Mouse (Mus musculus): ENCODE results near the gene Gm11060. TPM values are rescaled to one million over a fixed set of nuclear protein-coding genes. Genes with fewer than 3 reads are reported as not detected.

Gene Gm11060
- polyA plus RNA-seq, 1 experiment from 2014 or later, result not detected

GRCm38 (mm10) chr2:105123881-105124280, 32.1 kb downstream of the Gm11060 start:
- ATAC-seq (ENCODE audit: low FRiP score, low TSS enrichment), result no peak
- Histone ChIP-seq H3K27me3 (ENCODE audit: control insufficient read depth, insufficient read depth, low read length) (peaks cover 19% of the 10 kb centered on the region; the same call in 1 of the 2 replicates), H3K36me3 (ENCODE audit: control insufficient read depth, insufficient read depth, low read length) (no peaks in the 10 kb centered on the region), H3K9ac (ENCODE audit: low read depth, low read length) (peak overlapping the region; percentile 97; the same call in 1 of the 2 replicates), H3K4me3 (ENCODE audit: low read length) (peak overlapping the region; percentile 80), H3K9me3 (ENCODE audit: control insufficient read depth, low read length) (no peaks in the 10 kb centered on the region), H3K27ac (ENCODE audit: low read depth, low read length) (peak overlapping the region; percentile 57; the same call in 1 of the 2 replicates), H3K4me1 (ENCODE audit: control insufficient read depth, insufficient read depth, low read length) (peaks cover 11% of the 10 kb centered on the region), H3K4me2 (replicated peaks; ENCODE audit: low read depth, low read length) (peak overlapping the region; percentile 59)
- WGBS, result 5% methylated on average over 9 of the region's 9 CpGs

GRCm38 (mm10) chr2:105124391-105124790, 32.6 kb downstream of the Gm11060 start:
- H3K27me3 ChIP-seq (ENCODE audit: control insufficient read depth, insufficient read depth, low read length), result peaks cover 21% of the 10 kb centered on the region; the same call in 1 of the 2 replicates
- H3K9me3 ChIP-seq (ENCODE audit: control insufficient read depth, low read length), result no peaks in the 10 kb centered on the region
- peak overlapping the region; percentile 97 for H3K9ac ChIP-seq (ENCODE audit: low read depth, low read length)
- ATAC-seq (ENCODE audit: low FRiP score, low TSS enrichment), result no peak
- WGBS, result 2% methylated on average over 7 of the region's 7 CpGs
- peaks cover 8% of the 10 kb centered on the region for H3K4me1 ChIP-seq (ENCODE audit: control insufficient read depth, insufficient read depth, low read length)
- peak overlapping the region; percentile 57; the same call in 1 of the 2 replicates for H3K27ac ChIP-seq (ENCODE audit: low read depth, low read length)
- no peaks in the 10 kb centered on the region for H3K36me3 ChIP-seq (ENCODE audit: control insufficient read depth, insufficient read depth, low read length)
- H3K4me3 ChIP-seq (ENCODE audit: low read length), result peak overlapping the region; percentile 80
- H3K4me2 ChIP-seq (replicated peaks; ENCODE audit: low read depth, low read length), result peak overlapping the region; percentile 59

GRCm38 (mm10) chr2:105125205-105125604, 33.4 kb downstream of the Gm11060 start:
- Histone ChIP-seq H3K4me1 (ENCODE audit: control insufficient read depth, insufficient read depth, low read length) (peaks cover 8% of the 10 kb centered on the region), H3K27ac (ENCODE audit: low read depth, low read length) (peak overlapping the region; percentile 95), H3K9ac (ENCODE audit: low read depth, low read length) (peak overlapping the region; percentile 97), H3K4me2 (replicated peaks; ENCODE audit: low read depth, low read length) (peak overlapping the region; percentile 59), H3K27me3 (ENCODE audit: control insufficient read depth, insufficient read depth, low read length) (peaks cover 21% of the 10 kb centered on the region; the same call in 1 of the 2 replicates), H3K4me3 (ENCODE audit: low read length) (peak overlapping the region; percentile 80), H3K9me3 (ENCODE audit: control insufficient read depth, low read length) (no peaks in the 10 kb centered on the region), H3K36me3 (ENCODE audit: control insufficient read depth, insufficient read depth, low read length) (no peaks in the 10 kb centered on the region)
- no peak for ATAC-seq (ENCODE audit: low FRiP score, low TSS enrichment)
- 1% methylated on average over 8 of the region's 8 CpGs for WGBS

GRCm38 (mm10) chr2:105125641-105126040, 33.8 kb downstream of the Gm11060 start:
- Histone ChIP-seq H3K4me3 (ENCODE audit: low read length) (peak overlapping the region; percentile 80), H3K36me3 (ENCODE audit: control insufficient read depth, insufficient read depth, low read length) (no peaks in the 10 kb centered on the region), H3K9me3 (ENCODE audit: control insufficient read depth, low read length) (no peaks in the 10 kb centered on the region), H3K4me2 (replicated peaks; ENCODE audit: low read depth, low read length) (peak overlapping the region; percentile 59), H3K9ac (ENCODE audit: low read depth, low read length) (peak overlapping the region; percentile 97), H3K27me3 (ENCODE audit: control insufficient read depth, insufficient read depth, low read length) (peaks cover 21% of the 10 kb centered on the region; the same call in 1 of the 2 replicates), H3K4me1 (ENCODE audit: control insufficient read depth, insufficient read depth, low read length) (peaks cover 11% of the 10 kb centered on the region; the same call in 1 of the 2 replicates), H3K27ac (ENCODE audit: low read depth, low read length) (peak overlapping the region; percentile 95)
- 2% methylated on average over 15 of the region's 15 CpGs for WGBS
- ATAC-seq (ENCODE audit: low FRiP score, low TSS enrichment), result no peak

- Histone ChIP-seq H3K4me1 (ENCODE audit: control insufficient read depth, insufficient read depth, low read length) (peaks cover 15% of the 10 kb centered on the region; the same call in 1 of the 2 replicates), H3K36me3 (ENCODE audit: control insufficient read depth, insufficient read depth, low read length) (no peaks in the 10 kb centered on the region), H3K9me3 (ENCODE audit: control insufficient read depth, low read length) (no peaks in the 10 kb centered on the region), H3K4me2 (replicated peaks; ENCODE audit: low read depth, low read length) (peak within 1 kb of the TSS; percentile 59), H3K4me3 (ENCODE audit: low read length) (peak within 1 kb of the TSS; percentile 80), H3K27ac (ENCODE audit: low read depth, low read length) (peak within 1 kb of the TSS; percentile 95), H3K27me3 (ENCODE audit: control insufficient read depth, insufficient read depth, low read length) (peaks cover 21% of the 10 kb centered on the region; the same call in 1 of the 2 replicates), H3K9ac (ENCODE audit: low read depth, low read length) (peak within 1 kb of the TSS; percentile 97)
- WGBS, result under 1% methylated on average over 25 of the region's 25 CpGs
- ATAC-seq (ENCODE audit: low FRiP score, low TSS enrichment), result peak; percentile 91
Observed at GRCm38 (mm10) chr2:105126279-105126678, 34.5 kb downstream of the Gm11060 start, which contains the start of gene Wt1. Gene Wt1 (plus strand): TSS chr2:105126529.

- Histone ChIP-seq H3K9ac (ENCODE audit: low read depth, low read length) (peak overlapping the region; percentile 97), H3K4me3 (ENCODE audit: low read length) (peak overlapping the region; percentile 80), H3K4me2 (replicated peaks; ENCODE audit: low read depth, low read length) (peak overlapping the region; percentile 59), H3K9me3 (ENCODE audit: control insufficient read depth, low read length) (no peaks in the 10 kb centered on the region), H3K27ac (ENCODE audit: low read depth, low read length) (peak overlapping the region; percentile 95), H3K27me3 (ENCODE audit: control insufficient read depth, insufficient read depth, low read length) (peaks cover 21% of the 10 kb centered on the region; the same call in 1 of the 2 replicates), H3K36me3 (ENCODE audit: control insufficient read depth, insufficient read depth, low read length) (no peaks in the 10 kb centered on the region), H3K4me1 (ENCODE audit: control insufficient read depth, insufficient read depth, low read length) (peaks cover 19% of the 10 kb centered on the region; the same call in 1 of the 2 replicates)
- 0% methylated on average over 73 of the region's 92 CpGs for WGBS
- no peak for ATAC-seq (ENCODE audit: low FRiP score, low TSS enrichment)
Observed at GRCm38 (mm10) chr2:105126691-105127530, 35.1 kb downstream of the Gm11060 start.

GRCm38 (mm10) chr2:105127531-105128480, 36.0 kb downstream of the Gm11060 start:
- Histone ChIP-seq H3K4me1 (ENCODE audit: control insufficient read depth, insufficient read depth, low read length) (peaks cover 22% of the 10 kb centered on the region; the same call in 1 of the 2 replicates), H3K4me3 (ENCODE audit: low read length) (peak overlapping the region; percentile 80), H3K9ac (ENCODE audit: low read depth, low read length) (peak overlapping the region; percentile 97), H3K4me2 (replicated peaks; ENCODE audit: low read depth, low read length) (peak overlapping the region; percentile 59), H3K27me3 (ENCODE audit: control insufficient read depth, insufficient read depth, low read length) (peaks cover 21% of the 10 kb centered on the region; the same call in 1 of the 2 replicates), H3K9me3 (ENCODE audit: control insufficient read depth, low read length) (no peaks in the 10 kb centered on the region), H3K36me3 (ENCODE audit: control insufficient read depth, insufficient read depth, low read length) (no peaks in the 10 kb centered on the region), H3K27ac (ENCODE audit: low read depth, low read length) (peak overlapping the region; percentile 95)
- no peak for ATAC-seq (ENCODE audit: low FRiP score, low TSS enrichment)
- WGBS, result 1% methylated on average over 52 of the region's 52 CpGs

- peak overlapping the region; percentile 97 for H3K9ac ChIP-seq (ENCODE audit: low read depth, low read length)
- peak overlapping the region; percentile 80 for H3K4me3 ChIP-seq (ENCODE audit: low read length)
- peaks cover 21% of the 10 kb centered on the region; the same call in 1 of the 2 replicates for H3K27me3 ChIP-seq (ENCODE audit: control insufficient read depth, insufficient read depth, low read length)
- peaks cover 5% of the 10 kb centered on the region; the same call in 1 of the 2 replicates for H3K36me3 ChIP-seq (ENCODE audit: control insufficient read depth, insufficient read depth, low read length)
- peak overlapping the region; percentile 59 for H3K4me2 ChIP-seq (replicated peaks; ENCODE audit: low read depth, low read length)
- peaks cover 21% of the 10 kb centered on the region; the same call in 1 of the 2 replicates for H3K4me1 ChIP-seq (ENCODE audit: control insufficient read depth, insufficient read depth, low read length)
- H3K9me3 ChIP-seq (ENCODE audit: control insufficient read depth, low read length), result no peaks in the 10 kb centered on the region
- H3K27ac ChIP-seq (ENCODE audit: low read depth, low read length), result peak overlapping the region; percentile 95; the same call in 1 of the 2 replicates
- ATAC-seq (ENCODE audit: low FRiP score, low TSS enrichment), result no peak
- WGBS, result 2% methylated on average over 12 of the region's 12 CpGs
Observed at GRCm38 (mm10) chr2:105128564-105128963, 36.7 kb downstream of the Gm11060 start.
